Mouse (Mus musculus): ENCODE results near the gene Acyp1. TPM values are rescaled to one million over a fixed set of nuclear protein-coding genes. Genes with fewer than 3 reads are reported as not detected.

Acyp1 gene
- polyA plus RNA-seq, 1 experiment from 2014 or later: 50.3 TPM

DNA sequence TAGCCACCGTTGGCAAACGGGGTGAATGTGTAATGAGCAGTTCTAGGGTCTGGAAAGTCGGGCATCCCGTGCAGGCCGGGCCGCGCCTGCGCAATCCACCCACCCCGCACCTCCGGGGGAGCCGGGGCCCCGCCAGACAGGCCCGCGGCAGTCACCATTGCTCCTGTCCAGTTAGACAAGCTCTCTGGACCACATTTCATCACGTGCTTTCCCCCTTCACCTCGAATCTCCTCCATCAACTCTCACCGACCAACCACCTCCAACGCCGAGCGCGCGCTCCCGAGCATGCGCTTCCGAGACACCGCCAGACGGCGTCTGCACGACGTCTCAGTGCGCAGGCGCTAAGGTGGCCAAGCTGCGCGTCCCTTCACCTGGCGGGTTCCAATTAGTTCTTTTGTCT is 17.9 kb downstream of the Acyp1 start, which contains the start of gene Mlh3:
Gene Mlh3 (minus strand): TSS at position 281 of the 400 bp plus-strand sequence.
- Histone ChIP-seq H3K27me3 (replicated peaks; ENCODE audit: control insufficient read depth, insufficient read depth, low read length) (no peaks in the 10 kb centered on the region), H3K4me3 (ENCODE audit: low read depth, low read length) (peak within 1 kb of the TSS; percentile 57), H3K9me3 (ENCODE audit: control insufficient read depth) (no peaks in the 10 kb centered on the region), H3K4me2 (replicated peaks; ENCODE audit: low read depth) (peak within 1 kb of the TSS; percentile 66), H3K9ac (ENCODE audit: low read depth, low read length) (peak within 1 kb of the TSS; percentile 48), H3K27ac (ENCODE audit: low read depth, low read length) (peak within 1 kb of the TSS; percentile 8; the same call in 1 of the 2 replicates), H3K36me3 (ENCODE audit: control insufficient read depth, insufficient read depth) (no peaks in the 10 kb centered on the region), H3K4me1 (replicated peaks; ENCODE audit: control insufficient read depth, insufficient read depth, low read length) (0 out of 2 replicates have a peak, but pooled peaks cover 3% of the 10 kb centered on the region)
- WGBS: under 1% methylated on average over 35 of the region's 35 CpGs
- peak; percentile 69 for TF ChIP-seq CTCF (IDR thresholded peaks at IDR 0.05; ENCODE audit: low read depth)
- ATAC-seq: peak; percentile 78

DNA sequence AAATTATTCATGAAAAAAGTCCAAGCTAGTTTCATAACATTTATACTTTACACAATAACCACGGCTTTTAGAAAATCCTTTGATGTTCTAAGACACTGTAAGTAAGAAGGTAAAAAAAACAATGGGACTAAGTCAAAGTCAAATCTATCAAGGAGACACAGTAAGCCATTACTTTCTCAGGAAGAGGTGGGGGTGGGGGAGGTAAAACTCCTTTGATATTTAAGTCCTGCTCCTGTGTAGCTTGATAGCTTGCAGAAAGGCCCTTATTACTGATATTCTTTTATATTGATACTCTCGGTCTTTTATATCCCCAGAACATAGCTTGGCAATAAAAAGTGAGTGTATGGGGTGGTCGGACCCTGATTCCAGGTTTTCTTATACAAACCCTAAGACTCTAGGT is 18.4 kb downstream of the Acyp1 start:
- H3K9me3 ChIP-seq (ENCODE audit: control insufficient read depth): no peaks in the 10 kb centered on the region
- H3K4me2 ChIP-seq (replicated peaks; ENCODE audit: low read depth): peak overlapping the region; percentile 66
- peak overlapping the region; percentile 8; the same call in 1 of the 2 replicates for H3K27ac ChIP-seq (ENCODE audit: low read depth, low read length)
- no peaks in the 10 kb centered on the region for H3K27me3 ChIP-seq (replicated peaks; ENCODE audit: control insufficient read depth, insufficient read depth, low read length)
- peak overlapping the region; percentile 57 for H3K4me3 ChIP-seq (ENCODE audit: low read depth, low read length)
- no peak for ATAC-seq
- WGBS: 53% methylated on average over 3 of the region's 3 CpGs
- no peaks in the 10 kb centered on the region for H3K36me3 ChIP-seq (ENCODE audit: control insufficient read depth, insufficient read depth)
- peak overlapping the region; percentile 48; the same call in 1 of the 2 replicates for H3K9ac ChIP-seq (ENCODE audit: low read depth, low read length)
- 0 out of 2 replicates have a peak, but pooled peaks cover 3% of the 10 kb centered on the region for H3K4me1 ChIP-seq (replicated peaks; ENCODE audit: control insufficient read depth, insufficient read depth, low read length)
- TF ChIP-seq CTCF (IDR thresholded peaks at IDR 0.05; ENCODE audit: low read depth): no peak

GRCm38 (mm10) chr12:85266248-85266647 is 22.0 kb downstream of the Acyp1 start:
- Histone ChIP-seq H3K4me3 (ENCODE audit: low read depth, low read length) (no peak overlapping the region), H3K27ac (ENCODE audit: low read depth, low read length) (no peak overlapping the region), H3K4me2 (replicated peaks; ENCODE audit: low read depth) (no peak overlapping the region), H3K36me3 (ENCODE audit: control insufficient read depth, insufficient read depth) (no peaks in the 10 kb centered on the region), H3K4me1 (replicated peaks; ENCODE audit: control insufficient read depth, insufficient read depth, low read length) (0 out of 2 replicates have a peak, but pooled peaks cover 3% of the 10 kb centered on the region), H3K9ac (ENCODE audit: low read depth, low read length) (no peak overlapping the region), H3K27me3 (replicated peaks; ENCODE audit: control insufficient read depth, insufficient read depth, low read length) (no peaks in the 10 kb centered on the region), H3K9me3 (ENCODE audit: control insufficient read depth) (no peaks in the 10 kb centered on the region)
- TF ChIP-seq CTCF (IDR thresholded peaks at IDR 0.05; ENCODE audit: low read depth): no peak
- WGBS: 86% methylated on average over 3 of the region's 3 CpGs
- no peak for ATAC-seq

GRCm38 (mm10) chr12:85264940-85265339 is 23.3 kb downstream of the Acyp1 start:
- Histone ChIP-seq H3K4me3 (ENCODE audit: low read depth, low read length) (no peak overlapping the region), H3K27ac (ENCODE audit: low read depth, low read length) (no peak overlapping the region), H3K4me2 (replicated peaks; ENCODE audit: low read depth) (no peak overlapping the region), H3K36me3 (ENCODE audit: control insufficient read depth, insufficient read depth) (no peaks in the 10 kb centered on the region), H3K9me3 (ENCODE audit: control insufficient read depth) (no peaks in the 10 kb centered on the region), H3K27me3 (replicated peaks; ENCODE audit: control insufficient read depth, insufficient read depth, low read length) (no peaks in the 10 kb centered on the region), H3K9ac (ENCODE audit: low read depth, low read length) (no peak overlapping the region), H3K4me1 (replicated peaks; ENCODE audit: control insufficient read depth, insufficient read depth, low read length) (0 out of 2 replicates have a peak, but pooled peaks cover under 1% of the 10 kb centered on the region)
- no peak for ATAC-seq
- TF ChIP-seq CTCF (IDR thresholded peaks at IDR 0.05; ENCODE audit: low read depth): no peak
- 48% methylated on average over 7 of the region's 7 CpGs for WGBS

GRCm38 (mm10) chr12:85264531-85264930 is 23.7 kb downstream of the Acyp1 start:
- H3K4me3 ChIP-seq (ENCODE audit: low read depth, low read length): no peak overlapping the region
- no peaks in the 10 kb centered on the region for H3K4me1 ChIP-seq (replicated peaks; ENCODE audit: control insufficient read depth, insufficient read depth, low read length)
- ATAC-seq: no peak
- no peak overlapping the region for H3K27ac ChIP-seq (ENCODE audit: low read depth, low read length)
- H3K36me3 ChIP-seq (ENCODE audit: control insufficient read depth, insufficient read depth): no peaks in the 10 kb centered on the region
- TF ChIP-seq CTCF (IDR thresholded peaks at IDR 0.05; ENCODE audit: low read depth): no peak
- WGBS: 57% methylated on average over 8 of the region's 8 CpGs
- H3K4me2 ChIP-seq (replicated peaks; ENCODE audit: low read depth): no peak overlapping the region
- no peak overlapping the region for H3K9ac ChIP-seq (ENCODE audit: low read depth, low read length)
- H3K27me3 ChIP-seq (replicated peaks; ENCODE audit: control insufficient read depth, insufficient read depth, low read length): no peaks in the 10 kb centered on the region
- no peaks in the 10 kb centered on the region for H3K9me3 ChIP-seq (ENCODE audit: control insufficient read depth)

GRCm38 (mm10) chr12:85263190-85263589 is 25.0 kb downstream of the Acyp1 start:
- Histone ChIP-seq H3K27me3 (replicated peaks; ENCODE audit: control insufficient read depth, insufficient read depth, low read length) (no peaks in the 10 kb centered on the region), H3K9ac (ENCODE audit: low read depth, low read length) (no peak overlapping the region), H3K27ac (ENCODE audit: low read depth, low read length) (no peak overlapping the region), H3K9me3 (ENCODE audit: control insufficient read depth) (no peaks in the 10 kb centered on the region), H3K36me3 (ENCODE audit: control insufficient read depth, insufficient read depth) (no peaks in the 10 kb centered on the region; the same call in 1 of the 2 replicates), H3K4me2 (replicated peaks; ENCODE audit: low read depth) (no peak overlapping the region), H3K4me3 (ENCODE audit: low read depth, low read length) (no peak overlapping the region), H3K4me1 (replicated peaks; ENCODE audit: control insufficient read depth, insufficient read depth, low read length) (no peaks in the 10 kb centered on the region)
- no peak for TF ChIP-seq CTCF (IDR thresholded peaks at IDR 0.05; ENCODE audit: low read depth)
- 77% methylated on average over 5 of the region's 5 CpGs for WGBS
- ATAC-seq: no peak
